Mouse (Mus musculus): ENCODE measurements around the gene Ebf4.

DNA sequence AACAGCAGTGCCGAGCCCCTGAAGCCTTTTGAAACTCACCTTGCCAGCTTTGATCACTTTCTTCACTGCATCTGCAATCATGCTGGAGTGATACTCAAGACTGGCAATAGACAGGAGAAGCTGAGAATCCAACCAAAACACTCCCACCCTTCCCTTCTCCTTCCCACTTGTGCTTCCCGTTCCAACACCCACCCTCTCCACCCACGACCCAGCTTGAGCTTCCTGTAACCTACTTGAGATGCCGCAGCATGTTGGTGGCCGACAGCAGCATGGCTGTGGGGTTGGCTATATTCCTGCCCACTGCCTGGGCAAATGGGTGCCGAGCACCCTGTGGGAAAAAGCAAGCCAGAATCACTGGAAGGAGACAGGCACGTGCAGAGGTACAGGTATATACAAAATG lies 14.7 kb upstream of the Ebf4 start:
- TF ChIP-seq CTCF (IDR thresholded peaks at IDR 0.05; ENCODE audit: low read depth) (no peak), EP300 (optimal IDR thresholded peaks at IDR 0.05) (no peak)

Data from stomach, postnatal 0 days (tissue).